Mouse (Mus musculus) bone marrow macrophage, adult 2 months (primary cell): ENCODE results near the gene Ern1. TPM values are rescaled to one million over a fixed set of nuclear protein-coding genes. Genes with fewer than 3 reads are reported as not detected.
A peak's percentile ranks its signal among the peaks of the same experiment; 100 is the strongest.

Experiments
- H3K27ac ChIP-seq: 2 replicates; pipeline ENCODE4 v1.5.1; 2012; ENCODE audit warnings: low read depth, low read length; ENCODE audit not compliant: insufficient read depth
- H3K4me1 ChIP-seq: 2 replicates; pipeline ENCODE4 v1.6.1; 2012; ENCODE audit warnings: low read length; ENCODE audit not compliant: control insufficient read depth, insufficient read depth
- H3K4me3 ChIP-seq: 2 replicates; pipeline ENCODE4 v1.5.1; 2012; ENCODE audit warnings: mild to moderate bottlenecking, low read length, moderate library complexity; ENCODE audit not compliant: insufficient read depth
- CTCF ChIP-seq: IDR thresholded peaks from 2 replicates; pipeline ENCODE4 v1.5.1; 2012; ENCODE audit warnings: low read depth, mild to moderate bottlenecking, low read length, moderate library complexity
- POLR2A ChIP-seq: IDR thresholded peaks from 2 replicates; pipeline ENCODE4 v1.6.1; 2012; ENCODE audit warnings: mild to moderate bottlenecking, low read depth, low read length, borderline replicate concordance
- polyA plus RNA-seq: library from polyadenylated mRNA; stranded (reverse); fragments of >200 nt; gene quantifications from 2 replicates; pipeline ENCODE4 v1.2.4, GENCODE M21; 2012; ENCODE audit not compliant: missing spikeins, insufficient read depth, insufficient read length

Ern1 gene
- polyA plus RNA-seq, 1 experiment, result 27.8 TPM

GRCm38 (mm10) chr11:106481651-106482050, 6.0 kb downstream of the Ern1 start:
- Histone ChIP-seq H3K4me1 (peaks cover 50% of the 10 kb centered on the region), H3K27ac (no peak overlapping the region), H3K4me3 (no peak overlapping the region)
- TF ChIP-seq POLR2A (no peak), CTCF (no peak)

GRCm38 (mm10) chr11:106480530-106480885, 7.1 kb downstream of the Ern1 start:
- peak overlapping the region; percentile 17; the same call in 1 of the 2 replicates for H3K27ac ChIP-seq
- TF ChIP-seq CTCF (no peak), POLR2A (no peak)
- H3K4me1 ChIP-seq, result peaks cover 54% of the 10 kb centered on the region
- no peak overlapping the region for H3K4me3 ChIP-seq

- TF ChIP-seq POLR2A (no peak), CTCF (no peak)
These were observed 7.8 kb downstream of the Ern1 start for GRCm38 (mm10) chr11:106479619-106480529.

GRCm38 (mm10) chr11:106478745-106479144, 8.9 kb downstream of the Ern1 start:
- H3K27ac ChIP-seq, result no peak overlapping the region
- TF ChIP-seq POLR2A, result no peak
- TF ChIP-seq CTCF, result no peak
- H3K4me3 ChIP-seq, result no peak overlapping the region
- H3K4me1 ChIP-seq, result peaks cover 57% of the 10 kb centered on the region

More at GRCm38 (mm10) chr11:106479619-106480529, 7.8 kb downstream of the Ern1 start:
- peak overlapping the region; percentile 17; the same call in 1 of the 2 replicates for H3K27ac ChIP-seq
- H3K4me3 ChIP-seq, result no peak overlapping the region
- H3K4me1 ChIP-seq, result peaks cover 57% of the 10 kb centered on the region

- H3K27ac ChIP-seq, result no peak overlapping the region
- TF ChIP-seq POLR2A (no peak), CTCF (no peak)
- H3K4me3 ChIP-seq, result no peak overlapping the region
- H3K4me1 ChIP-seq, result peaks cover 49% of the 10 kb centered on the region
These were observed 10.0 kb downstream of the Ern1 start for GRCm38 (mm10) chr11:106477505-106478160.

- Histone ChIP-seq H3K4me3 (no peak overlapping the region), H3K4me1 (peaks cover 46% of the 10 kb centered on the region), H3K27ac (no peak overlapping the region; the same call in 1 of the 2 replicates)
- TF ChIP-seq CTCF, result no peak
- TF ChIP-seq POLR2A, result no peak
These were observed 12.3 kb downstream of the Ern1 start for GRCm38 (mm10) chr11:106475309-106475708.

GRCm38 (mm10) chr11:106471629-106472028, 16.0 kb downstream of the Ern1 start:
- no peak overlapping the region for H3K27ac ChIP-seq
- peaks cover 25% of the 10 kb centered on the region for H3K4me1 ChIP-seq
- no peak for TF ChIP-seq CTCF
- H3K4me3 ChIP-seq, result no peak overlapping the region

- peaks cover 23% of the 10 kb centered on the region for H3K4me1 ChIP-seq
- TF ChIP-seq CTCF (no peak), POLR2A (no peak)
- H3K27ac ChIP-seq, result no peak overlapping the region
- no peak overlapping the region for H3K4me3 ChIP-seq
These were observed 19.1 kb downstream of the Ern1 start for GRCm38 (mm10) chr11:106468509-106468908.

- Histone ChIP-seq H3K4me1 (peaks cover 32% of the 10 kb centered on the region), H3K27ac (no peak overlapping the region), H3K4me3 (no peak overlapping the region)
- TF ChIP-seq POLR2A (no peak), CTCF (no peak)
These were observed 21.7 kb downstream of the Ern1 start for GRCm38 (mm10) chr11:106465932-106466331.

- TF ChIP-seq POLR2A (no peak), CTCF (no peak)
- no peak overlapping the region for H3K27ac ChIP-seq
- H3K4me1 ChIP-seq, result peaks cover 35% of the 10 kb centered on the region
- no peak overlapping the region for H3K4me3 ChIP-seq
These were observed 22.1 kb downstream of the Ern1 start for GRCm38 (mm10) chr11:106465545-106465903.
